Mouse (Mus musculus): ENCODE data around the gene Galntl5. TPM values are rescaled to one million over a fixed set of nuclear protein-coding genes. Genes with fewer than 3 reads are reported as not detected.
"Not testable (repeated sequence)": the region's sequence is repeated elsewhere in the genome, so short reads cannot be mapped to it uniquely, and the experiment has no call there.

Gene Galntl5
- polyA plus RNA-seq, 1 experiment = 0.06 TPM

- peaks cover 3% of the 10 kb centered on the region; the same call in 1 of the 2 replicates for H3K4me1 ChIP-seq (ENCODE audit: control insufficient read depth, insufficient read depth, low read length)
- no peak overlapping the region for H3K27ac ChIP-seq (ENCODE audit: insufficient read depth, low read depth, low read length)
- no peak overlapping the region for H3K4me3 ChIP-seq (ENCODE audit: insufficient read depth, low read depth, low read length)
- no peak for DNase-seq
- no peaks in the 10 kb centered on the region for H3K27me3 ChIP-seq (replicated peaks; ENCODE audit: control insufficient read depth, insufficient read depth, low read length)
- H3K36me3 ChIP-seq (ENCODE audit: control insufficient read depth, insufficient read depth, low read length) = no peaks in the 10 kb centered on the region
- 66% methylated on average over 4 of the region's 4 CpGs for WGBS
- TF ChIP-seq CTCF (conservative IDR thresholded peaks at IDR 0.05; ENCODE audit: insufficient read depth, insufficient read length, low read depth, low read length) (no peak), POLR2A (IDR thresholded peaks at IDR 0.05; ENCODE audit: low read depth, low read length) (no peak)
These were observed 14.6 kb upstream of the Galntl5 start for GRCm38 (mm10) chr5:25166665-25167064.

DNA sequence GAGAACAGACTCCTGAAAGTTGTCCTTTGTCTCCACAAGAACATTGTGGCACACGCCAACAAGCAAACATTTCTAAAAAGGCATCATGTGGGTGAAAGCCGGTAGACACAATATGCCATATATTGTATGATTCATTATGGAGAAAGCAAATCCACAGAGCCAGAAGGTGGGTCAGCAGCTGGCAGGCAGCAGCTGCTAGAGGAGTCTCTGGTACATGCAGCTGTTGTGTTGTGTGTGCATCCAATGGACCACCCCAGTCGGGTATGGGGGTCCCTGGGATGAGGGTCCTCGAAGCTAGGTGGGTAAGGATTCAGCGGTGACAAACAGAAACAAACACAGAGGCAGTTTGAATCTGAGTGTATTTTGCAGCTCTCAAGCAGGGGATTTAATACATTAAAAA is 3.3 kb upstream of the Galntl5 start:
- H3K27ac ChIP-seq (ENCODE audit: insufficient read depth, low read depth, low read length); H3K36me3 ChIP-seq (ENCODE audit: control insufficient read depth, insufficient read depth, low read length); H3K27me3 ChIP-seq (replicated peaks; ENCODE audit: control insufficient read depth, insufficient read depth, low read length); H3K4me3 ChIP-seq (ENCODE audit: insufficient read depth, low read depth, low read length); DNase-seq: not testable (repeated sequence)
- WGBS = 91% methylated on average over 5 of the region's 5 CpGs
- H3K4me1 ChIP-seq (ENCODE audit: control insufficient read depth, insufficient read depth, low read length) = peaks cover 22% of the 10 kb centered on the region

GRCm38 (mm10) chr5:25178543-25178942 is 2.7 kb upstream of the Galntl5 start:
- H3K36me3 ChIP-seq (ENCODE audit: control insufficient read depth, insufficient read depth, low read length) = not testable (repeated sequence)
- DNase-seq = peak; percentile 79

DNA sequence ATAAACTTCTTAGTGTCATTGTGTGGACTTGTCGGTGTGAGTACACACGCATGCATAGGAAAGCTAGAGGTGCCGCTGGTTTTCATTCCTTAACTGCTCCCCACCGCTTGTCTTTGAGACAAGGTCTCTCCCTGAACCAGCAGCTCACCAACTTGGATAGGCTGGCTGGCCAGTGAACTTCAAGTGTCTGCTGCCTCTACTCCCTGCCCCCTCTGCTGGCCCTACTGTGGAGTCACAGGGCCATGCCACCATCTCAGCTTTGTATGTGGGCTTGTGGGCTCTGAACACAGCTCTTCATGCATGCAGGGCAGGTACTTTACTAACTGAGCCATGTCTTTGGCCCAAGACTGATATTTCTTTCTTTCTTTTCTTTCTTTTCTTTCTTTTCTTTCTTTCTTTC is 2.0 kb upstream of the Galntl5 start:
- peak overlapping the region; percentile 91 for H3K27ac ChIP-seq (ENCODE audit: insufficient read depth, low read depth, low read length)
- no peaks in the 10 kb centered on the region for H3K36me3 ChIP-seq (ENCODE audit: control insufficient read depth, insufficient read depth, low read length)
- 76% methylated on average over 4 of the region's 4 CpGs for WGBS
- peak; percentile 42 for DNase-seq
- H3K4me3 ChIP-seq (ENCODE audit: insufficient read depth, low read depth, low read length) = no peak overlapping the region
- H3K27me3 ChIP-seq (replicated peaks; ENCODE audit: control insufficient read depth, insufficient read depth, low read length) = no peaks in the 10 kb centered on the region
- peaks cover 22% of the 10 kb centered on the region for H3K4me1 ChIP-seq (ENCODE audit: control insufficient read depth, insufficient read depth, low read length)
- TF ChIP-seq CTCF (conservative IDR thresholded peaks at IDR 0.05; ENCODE audit: insufficient read depth, insufficient read length, low read depth, low read length) (peak; percentile 32), POLR2A (IDR thresholded peaks at IDR 0.05; ENCODE audit: low read depth, low read length) (no peak)

More at GRCm38 (mm10) chr5:25178543-25178942, 2.7 kb upstream of the Galntl5 start:
- H3K4me3 ChIP-seq (ENCODE audit: insufficient read depth, low read depth, low read length); H3K27me3 ChIP-seq (replicated peaks; ENCODE audit: control insufficient read depth, insufficient read depth, low read length); H3K27ac ChIP-seq (ENCODE audit: insufficient read depth, low read depth, low read length): not testable (repeated sequence)
- H3K4me1 ChIP-seq (ENCODE audit: control insufficient read depth, insufficient read depth, low read length) = peaks cover 22% of the 10 kb centered on the region
- WGBS = 19% methylated on average over 4 of the region's 4 CpGs

- H3K27ac ChIP-seq (ENCODE audit: insufficient read depth, low read depth, low read length) = peak overlapping the region; percentile 61
- TF ChIP-seq CTCF (conservative IDR thresholded peaks at IDR 0.05; ENCODE audit: insufficient read depth, insufficient read length, low read depth, low read length) (no peak), POLR2A (IDR thresholded peaks at IDR 0.05; ENCODE audit: low read depth, low read length) (no peak)
These were observed 1.2 kb upstream of the Galntl5 start for GRCm38 (mm10) chr5:25179936-25180488.

DNA sequence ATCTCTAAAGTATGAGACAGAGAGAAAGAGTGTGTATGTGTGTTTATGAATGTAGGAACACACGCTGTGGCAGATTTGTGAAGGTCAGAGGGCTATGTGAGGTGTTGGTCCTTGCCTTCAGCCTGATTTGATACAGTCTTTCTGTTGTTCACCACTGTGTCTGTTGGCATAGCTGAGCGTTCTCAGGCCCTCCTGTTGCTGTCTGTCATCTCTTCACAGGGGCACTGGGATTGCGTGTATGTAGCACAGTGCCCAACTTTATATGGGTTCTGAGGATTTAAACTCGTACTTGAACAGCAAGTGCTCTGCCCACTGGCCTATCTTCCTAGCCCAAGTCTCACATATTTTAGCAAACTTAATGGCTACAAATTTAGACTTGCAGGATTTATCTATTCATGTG is 2.3 kb downstream of the Galntl5 start:
- 97% methylated on average over 4 of the region's 4 CpGs for WGBS
- no peaks in the 10 kb centered on the region for H3K36me3 ChIP-seq (ENCODE audit: control insufficient read depth, insufficient read depth, low read length)
- TF ChIP-seq POLR2A (IDR thresholded peaks at IDR 0.05; ENCODE audit: low read depth, low read length) (no peak), CTCF (conservative IDR thresholded peaks at IDR 0.05; ENCODE audit: insufficient read depth, insufficient read length, low read depth, low read length) (no peak)
- peaks cover 34% of the 10 kb centered on the region for H3K4me1 ChIP-seq (ENCODE audit: control insufficient read depth, insufficient read depth, low read length)
- DNase-seq = no peak
- H3K27me3 ChIP-seq (replicated peaks; ENCODE audit: control insufficient read depth, insufficient read depth, low read length) = no peaks in the 10 kb centered on the region
- no peak overlapping the region for H3K27ac ChIP-seq (ENCODE audit: insufficient read depth, low read depth, low read length)
- H3K4me3 ChIP-seq (ENCODE audit: insufficient read depth, low read depth, low read length) = no peak overlapping the region

More at GRCm38 (mm10) chr5:25179936-25180488, 1.2 kb upstream of the Galntl5 start:
- Histone ChIP-seq H3K4me3 (ENCODE audit: insufficient read depth, low read depth, low read length) (no peak overlapping the region), H3K36me3 (ENCODE audit: control insufficient read depth, insufficient read depth, low read length) (no peaks in the 10 kb centered on the region), H3K27me3 (replicated peaks; ENCODE audit: control insufficient read depth, insufficient read depth, low read length) (no peaks in the 10 kb centered on the region), H3K4me1 (ENCODE audit: control insufficient read depth, insufficient read depth, low read length) (peaks cover 22% of the 10 kb centered on the region)
- 41% methylated on average over 3 of the region's 3 CpGs for WGBS
- DNase-seq = peak; percentile 89

DNA sequence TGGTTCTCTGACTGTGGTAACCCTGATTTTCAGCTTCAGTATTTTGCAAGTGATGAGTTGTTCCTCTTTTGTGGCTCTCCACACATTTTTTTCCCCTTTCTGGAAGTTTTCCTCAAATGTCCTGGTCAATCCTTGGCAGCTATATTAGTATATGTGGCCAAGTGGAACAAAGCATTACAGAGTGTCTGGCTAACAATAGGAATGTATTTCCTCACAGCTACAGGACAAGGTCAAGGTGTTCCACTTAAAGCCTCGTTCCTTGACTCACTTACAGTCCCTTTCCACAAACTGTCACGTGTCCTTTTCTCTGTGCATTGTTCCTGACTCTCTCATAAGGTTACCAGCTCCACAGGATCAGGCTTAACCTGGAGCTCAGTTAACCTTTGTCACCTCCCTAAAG is 3.3 kb downstream of the Galntl5 start:
- DNase-seq = peak; percentile 19
- 26% methylated on average over 2 of the region's 2 CpGs for WGBS
- TF ChIP-seq CTCF (conservative IDR thresholded peaks at IDR 0.05; ENCODE audit: insufficient read depth, insufficient read length, low read depth, low read length) (no peak), POLR2A (IDR thresholded peaks at IDR 0.05; ENCODE audit: low read depth, low read length) (no peak)
- Histone ChIP-seq H3K36me3 (ENCODE audit: control insufficient read depth, insufficient read depth, low read length) (no peaks in the 10 kb centered on the region), H3K27ac (ENCODE audit: insufficient read depth, low read depth, low read length) (no peak overlapping the region), H3K4me3 (ENCODE audit: insufficient read depth, low read depth, low read length) (no peak overlapping the region), H3K27me3 (replicated peaks; ENCODE audit: control insufficient read depth, insufficient read depth, low read length) (no peaks in the 10 kb centered on the region), H3K4me1 (ENCODE audit: control insufficient read depth, insufficient read depth, low read length) (peaks cover 28% of the 10 kb centered on the region)

GRCm38 (mm10) chr5:25187727-25188126 is 6.5 kb downstream of the Galntl5 start:
- Histone ChIP-seq H3K36me3 (ENCODE audit: control insufficient read depth, insufficient read depth, low read length) (no peaks in the 10 kb centered on the region), H3K4me3 (ENCODE audit: insufficient read depth, low read depth, low read length) (no peak overlapping the region), H3K27me3 (replicated peaks; ENCODE audit: control insufficient read depth, insufficient read depth, low read length) (no peaks in the 10 kb centered on the region), H3K4me1 (ENCODE audit: control insufficient read depth, insufficient read depth, low read length) (peaks cover 12% of the 10 kb centered on the region; the same call in 1 of the 2 replicates), H3K27ac (ENCODE audit: insufficient read depth, low read depth, low read length) (peak overlapping the region; percentile 65)
- TF ChIP-seq POLR2A (IDR thresholded peaks at IDR 0.05; ENCODE audit: low read depth, low read length) = no peak
- no peak for TF ChIP-seq CTCF (conservative IDR thresholded peaks at IDR 0.05; ENCODE audit: insufficient read depth, insufficient read length, low read depth, low read length)
- peak; percentile 80 for DNase-seq
